Mouse (Mus musculus): ENCODE data around the gene Wdr11. TPM values are rescaled to one million over a fixed set of nuclear protein-coding genes. Genes with fewer than 3 reads are reported as not detected.

Wdr11 gene
- polyA plus RNA-seq, 1 experiment from 2014 or later: 36.5 TPM

DNA sequence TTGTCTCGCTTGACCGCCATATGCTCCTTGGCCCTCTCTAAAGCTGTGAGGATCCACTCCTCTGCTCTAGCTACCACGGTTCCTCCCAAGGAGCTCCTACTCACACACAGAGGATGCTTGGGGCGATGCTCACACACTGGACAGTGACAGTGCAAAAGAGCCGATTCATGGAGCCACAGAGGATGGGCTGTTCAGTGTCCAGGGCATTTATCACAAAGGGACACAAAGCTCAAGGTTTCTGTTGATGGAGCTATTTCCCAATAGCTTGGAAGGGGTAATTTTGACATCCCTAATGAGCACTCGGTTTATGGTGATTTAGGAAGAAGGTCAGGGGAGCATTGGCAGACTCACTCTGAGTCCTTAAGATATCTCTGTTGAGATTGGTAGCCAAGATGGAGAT lies 84.2 kb downstream of the Wdr11 start:
- H3K27ac ChIP-seq: no peak overlapping the region
- no peaks in the 10 kb centered on the region for H3K27me3 ChIP-seq (ENCODE audit: insufficient read depth, poor library complexity, severe bottlenecking)
- H3K9me3 ChIP-seq: no peaks in the 10 kb centered on the region
- no peaks in the 10 kb centered on the region for H3K36me3 ChIP-seq
- 91% methylated on average over 6 of the region's 6 CpGs for WGBS
- no peak overlapping the region for H3K4me3 ChIP-seq
- peaks cover 50% of the 10 kb centered on the region for H3K4me1 ChIP-seq (replicated peaks)
- no peak for DNase-seq (ENCODE audit: low spot score)

DNA sequence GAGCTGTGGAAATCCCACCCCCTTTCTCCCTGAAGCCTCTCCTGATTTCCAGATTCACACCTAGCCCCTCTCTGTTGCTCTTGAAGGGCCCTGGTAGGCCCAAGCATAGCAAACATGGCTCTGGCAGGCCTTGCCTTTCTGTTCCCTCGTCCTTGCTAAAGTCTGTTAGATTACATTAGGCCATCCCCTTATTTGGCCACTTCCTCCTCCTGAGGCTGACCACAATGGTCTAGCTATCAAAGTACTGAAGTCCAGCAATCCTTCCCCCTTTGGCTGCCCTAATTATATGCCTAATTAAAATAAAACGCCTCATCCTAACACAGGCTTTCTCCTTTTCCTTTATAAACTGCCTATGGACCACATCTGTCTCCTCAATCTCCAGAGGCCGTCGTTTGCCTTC lies 85.5 kb downstream of the Wdr11 start:
- H3K4me3 ChIP-seq: no peak overlapping the region
- no peaks in the 10 kb centered on the region for H3K27me3 ChIP-seq (ENCODE audit: insufficient read depth, poor library complexity, severe bottlenecking)
- no peaks in the 10 kb centered on the region for H3K9me3 ChIP-seq
- H3K27ac ChIP-seq: no peak overlapping the region
- H3K36me3 ChIP-seq: no peaks in the 10 kb centered on the region
- 67% methylated on average over 4 of the region's 4 CpGs for WGBS
- DNase-seq (ENCODE audit: low spot score): no peak
- peaks cover 56% of the 10 kb centered on the region for H3K4me1 ChIP-seq (replicated peaks)

DNA sequence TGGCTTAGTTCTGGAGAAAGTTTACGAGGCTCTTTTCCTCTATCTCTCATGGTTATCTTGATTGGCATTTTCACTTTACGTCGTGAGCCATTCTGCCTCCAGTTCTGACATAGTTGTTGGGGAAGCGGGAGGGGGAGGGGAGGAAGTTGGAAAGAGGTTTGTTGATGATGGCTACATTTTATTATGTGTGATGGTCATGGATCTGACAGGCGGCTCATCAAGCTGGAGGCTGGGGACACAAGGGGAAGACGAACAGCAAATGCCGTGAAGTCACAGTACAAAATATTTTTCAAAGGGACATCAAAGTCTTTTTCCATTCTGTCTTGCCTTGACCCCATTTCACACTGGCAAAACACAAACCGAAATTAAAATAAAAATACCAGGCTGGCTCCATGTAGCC lies 86.8 kb downstream of the Wdr11 start:
- WGBS: 66% methylated on average over 8 of the region's 8 CpGs
- Histone ChIP-seq H3K9me3 (no peaks in the 10 kb centered on the region), H3K4me1 (replicated peaks) (peaks cover 56% of the 10 kb centered on the region), H3K4me3 (no peak overlapping the region), H3K27me3 (ENCODE audit: insufficient read depth, poor library complexity, severe bottlenecking) (peaks cover 9% of the 10 kb centered on the region), H3K36me3 (no peaks in the 10 kb centered on the region), H3K27ac (no peak overlapping the region)
- no peak for DNase-seq (ENCODE audit: low spot score)

DNA sequence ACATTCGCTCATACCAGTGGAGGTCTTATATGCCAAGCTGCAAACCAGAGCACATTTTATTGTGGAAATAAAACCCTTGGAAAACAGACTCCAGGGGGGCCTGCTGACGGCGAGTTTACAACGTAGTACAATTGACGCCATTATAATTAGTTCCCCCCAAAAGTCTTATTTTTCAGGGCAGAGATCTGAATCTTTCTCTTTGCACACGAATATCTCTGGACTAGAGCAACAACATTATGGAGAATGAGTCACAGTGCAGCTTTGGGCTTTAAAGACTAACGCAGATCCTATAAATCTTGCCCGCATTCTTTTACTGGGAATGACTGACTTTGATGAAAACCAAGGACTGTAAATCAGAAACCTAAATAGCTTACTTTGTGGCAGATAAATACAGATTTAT lies 87.3 kb downstream of the Wdr11 start:
- no peaks in the 10 kb centered on the region for H3K9me3 ChIP-seq
- no peak for DNase-seq (ENCODE audit: low spot score)
- no peak overlapping the region for H3K27ac ChIP-seq
- peaks cover 51% of the 10 kb centered on the region for H3K4me1 ChIP-seq (replicated peaks)
- no peaks in the 10 kb centered on the region for H3K36me3 ChIP-seq
- 78% methylated on average over 8 of the region's 8 CpGs for WGBS
- peaks cover 9% of the 10 kb centered on the region for H3K27me3 ChIP-seq (ENCODE audit: insufficient read depth, poor library complexity, severe bottlenecking)
- H3K4me3 ChIP-seq: no peak overlapping the region

DNA sequence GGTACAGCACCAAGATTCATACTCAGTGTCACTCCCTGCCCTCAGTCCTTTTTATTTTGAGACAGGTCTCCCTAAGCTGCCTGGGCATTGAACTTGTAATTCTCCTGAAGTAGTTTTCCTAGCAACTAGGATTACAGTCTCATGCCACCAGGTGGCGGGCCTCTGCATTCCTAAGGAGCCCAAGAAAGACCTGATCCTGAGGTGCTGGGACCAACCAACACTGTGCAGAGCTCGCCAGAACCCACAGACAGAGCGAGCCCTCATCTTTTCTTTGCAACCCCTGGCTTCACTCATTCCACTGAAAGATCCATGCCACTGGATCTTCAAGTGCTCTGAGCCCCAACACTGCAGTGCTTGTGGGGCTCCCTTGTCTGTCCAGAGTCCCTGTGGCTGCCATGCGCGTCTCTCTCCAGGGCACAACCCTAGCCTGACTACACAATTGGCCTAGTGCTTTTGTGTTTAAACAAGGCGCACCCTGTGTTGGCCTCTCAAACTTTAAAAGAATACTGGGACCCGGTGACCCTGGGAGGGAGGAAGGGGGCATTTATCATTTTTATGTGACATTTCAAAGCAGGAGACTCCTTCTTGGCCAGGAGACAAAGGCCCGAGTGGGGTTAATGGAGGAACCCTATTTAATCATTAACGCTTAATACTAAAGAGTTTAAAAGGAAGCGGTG lies 89.0 kb downstream of the Wdr11 start:
- H3K27me3 ChIP-seq (ENCODE audit: insufficient read depth, poor library complexity, severe bottlenecking): peaks cover 13% of the 10 kb centered on the region
- no peaks in the 10 kb centered on the region for H3K36me3 ChIP-seq
- no peak overlapping the region for H3K4me3 ChIP-seq
- WGBS: 36% methylated on average over 10 of the region's 10 CpGs
- H3K9me3 ChIP-seq: no peaks in the 10 kb centered on the region
- peak overlapping the region; percentile 83 for H3K27ac ChIP-seq
- peak; percentile 80 for DNase-seq (ENCODE audit: low spot score)
- peaks cover 49% of the 10 kb centered on the region for H3K4me1 ChIP-seq (replicated peaks)

DNA sequence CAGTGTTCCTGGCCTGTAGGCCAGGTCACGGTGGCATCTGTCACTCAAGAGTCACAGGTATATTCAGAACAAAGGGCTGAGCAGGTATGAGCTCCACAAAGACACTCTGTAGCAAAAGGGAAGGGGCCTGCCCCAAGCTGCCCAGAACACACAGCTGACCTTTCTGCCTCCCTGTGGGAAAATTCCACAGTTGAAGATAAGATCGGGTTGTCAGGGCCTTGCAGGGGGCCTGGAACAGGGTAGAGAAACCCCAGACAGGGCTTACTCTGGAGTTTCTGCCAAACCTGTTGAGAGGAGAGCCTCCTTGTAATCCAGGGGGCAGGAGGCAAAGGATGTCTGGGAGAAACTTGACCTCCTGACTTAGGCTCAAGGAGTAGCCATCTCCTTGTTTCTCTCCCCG lies 90.9 kb downstream of the Wdr11 start:
- no peak overlapping the region for H3K4me3 ChIP-seq
- no peak overlapping the region for H3K27ac ChIP-seq
- H3K4me1 ChIP-seq (replicated peaks): peaks cover 56% of the 10 kb centered on the region
- no peak for DNase-seq (ENCODE audit: low spot score)
- 68% methylated on average over 3 of the region's 3 CpGs for WGBS
- peaks cover 15% of the 10 kb centered on the region for H3K27me3 ChIP-seq (ENCODE audit: insufficient read depth, poor library complexity, severe bottlenecking)
- no peaks in the 10 kb centered on the region for H3K36me3 ChIP-seq
- no peaks in the 10 kb centered on the region for H3K9me3 ChIP-seq

DNA sequence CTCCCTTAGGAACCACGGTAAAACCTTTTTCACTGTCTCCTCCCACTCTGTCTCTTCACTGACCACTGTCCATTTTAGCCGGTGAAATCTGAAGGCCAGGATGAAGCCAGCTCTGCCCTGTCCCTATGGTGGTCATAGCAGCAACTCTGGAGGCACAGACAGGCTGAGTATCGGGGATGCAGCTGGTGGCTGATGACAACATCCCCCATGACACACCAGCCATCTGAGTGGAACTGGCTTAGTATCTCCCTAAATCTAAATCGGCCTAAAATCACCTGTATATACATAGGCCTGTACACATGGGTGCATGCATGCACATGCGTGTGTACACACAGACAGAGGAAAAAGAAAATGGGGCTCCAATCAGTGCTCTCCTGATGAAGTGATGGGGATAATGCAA lies 93.7 kb downstream of the Wdr11 start:
- Histone ChIP-seq H3K27me3 (ENCODE audit: insufficient read depth, poor library complexity, severe bottlenecking) (peaks cover 15% of the 10 kb centered on the region), H3K27ac (0 out of 2 replicates have a peak overlapping the region, but pooled peaks have one; percentile 24), H3K4me3 (no peak overlapping the region), H3K36me3 (no peaks in the 10 kb centered on the region), H3K4me1 (replicated peaks) (peaks cover 37% of the 10 kb centered on the region), H3K9me3 (no peaks in the 10 kb centered on the region)
- DNase-seq (ENCODE audit: low spot score): no peak
- 79% methylated on average over 5 of the region's 5 CpGs for WGBS
